Mouse (Mus musculus) heart, adult 10 weeks (tissue): ENCODE data around the gene Mpig6b. TPM values are rescaled to one million over a fixed set of nuclear protein-coding genes. Genes with fewer than 3 reads are reported as not detected.

Experiments
- polyA plus RNA-seq: library from polyadenylated mRNA; stranded (reverse); fragments of 350-450 nt; fragmentation: Illumina TruSeq; extraction: RNeasy Lipid Tissue Mini Kit (QIAGEN cat#74804); gene quantifications from one replicate; pipeline ENCODE4 v1.2.3, GENCODE M21; 2014; ENCODE audit warnings: low read depth, low replicate concordance

Gene Mpig6b
- polyA plus RNA-seq: not detected

GRCm38 (mm10) chr17:35066084-35066483, at the start of gene Mpig6b:
TSS of gene Mpig6b (minus strand) at chr17:35066184.

DNA sequence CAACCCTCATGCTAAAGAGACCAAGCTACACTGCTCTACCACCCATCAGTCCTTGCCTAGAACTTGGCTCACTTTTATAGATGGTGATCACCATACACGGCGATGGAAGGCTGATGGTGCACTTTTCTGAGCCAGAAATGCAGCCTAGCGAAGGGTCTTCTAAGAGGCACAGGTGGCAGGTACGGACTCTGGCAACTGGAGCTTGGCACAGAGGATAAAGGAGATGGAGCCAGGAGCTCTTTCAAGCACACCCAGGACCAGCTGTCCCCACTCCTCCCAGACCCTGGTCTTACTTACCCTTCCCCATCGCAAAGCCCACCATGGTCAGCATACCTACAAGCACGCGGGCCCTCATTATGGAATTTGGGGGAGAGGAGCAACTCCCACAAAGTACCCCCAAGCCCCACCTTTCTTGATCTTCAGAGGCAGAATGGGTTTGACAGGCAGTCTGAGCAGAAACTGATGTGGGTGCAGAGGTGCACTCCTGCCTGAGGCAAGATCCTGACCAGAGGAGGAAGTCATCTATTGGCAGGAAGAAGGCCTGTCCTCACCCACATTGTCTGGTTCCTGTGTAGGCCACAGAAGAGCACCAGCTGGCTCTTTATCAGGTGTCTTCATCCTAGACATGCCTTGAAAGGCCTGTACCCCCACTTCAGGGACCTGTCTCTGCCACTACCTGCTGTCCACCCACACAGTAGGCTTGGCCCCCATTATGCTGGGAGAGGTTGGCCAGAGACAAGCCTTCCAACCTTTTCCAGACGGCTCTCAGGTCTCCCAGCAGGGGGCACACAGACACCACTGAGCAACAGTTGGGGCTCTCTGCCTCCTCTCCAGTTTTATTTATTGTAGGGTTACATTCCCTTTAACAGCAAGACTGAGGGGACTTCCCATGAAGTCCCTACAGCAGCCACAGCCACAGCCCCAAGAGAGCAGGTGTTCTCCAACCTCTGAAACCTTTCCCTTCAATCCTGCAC, 49.3 kb upstream of the Mpig6b start, which contains the start of gene Ly6g5b:
Gene Ly6g5b, minus strand, starts transcription at position 383 of the 974 bp plus-strand sequence.

GRCm38 (mm10) chr17:35108097-35108496, 42.1 kb upstream of the Mpig6b start, which contains the start of gene Ly6g5c:
TSS of gene Ly6g5c (plus strand) at chr17:35108279.

GRCm38 (mm10) chr17:35088825-35089644, 23.1 kb upstream of the Mpig6b start, which contains the start of gene Abhd16a:
TSS of gene Abhd16a (plus strand) at chr17:35089263.

DNA sequence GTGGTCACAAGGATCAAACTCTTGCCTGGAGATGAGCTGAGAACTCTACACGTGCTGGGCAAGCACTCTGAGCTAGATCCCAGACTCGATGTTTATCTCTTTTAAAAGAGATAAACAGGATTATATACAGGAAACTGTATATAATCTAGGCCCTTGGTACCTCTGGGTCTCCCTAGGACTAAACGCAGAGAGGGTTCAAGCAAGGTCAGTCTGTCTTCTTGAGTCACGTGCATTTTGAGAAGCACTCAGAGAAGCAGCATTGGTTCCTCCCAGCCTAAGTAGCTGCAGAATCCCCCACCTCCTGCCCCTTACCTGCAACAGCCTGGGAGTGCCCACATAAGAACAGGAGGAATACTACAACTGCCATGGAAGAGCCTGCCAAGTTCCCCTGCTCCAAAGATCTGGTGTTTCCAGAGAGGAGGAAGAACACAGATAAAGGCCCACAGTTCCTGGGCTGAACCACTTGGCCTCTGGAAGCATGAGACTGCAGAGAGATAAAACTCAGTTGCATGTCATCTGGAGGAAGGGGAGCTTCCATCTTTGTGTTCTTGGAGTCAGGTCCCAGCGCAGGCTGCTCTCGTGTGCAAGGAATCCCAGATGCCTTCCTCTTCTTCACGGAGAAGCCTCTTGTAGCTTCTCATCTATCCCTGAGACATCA, 19.4 kb upstream of the Mpig6b start, which contains the start of gene Ly6g6f:
Gene Ly6g6f, minus strand, starts transcription at position 403 of the 658 bp plus-strand sequence.

GRCm38 (mm10) chr17:35077786-35078233, 11.8 kb upstream of the Mpig6b start, which contains the start of gene Ly6g6d:
TSS of gene Ly6g6d (minus strand) at chr17:35078065.

GRCm38 (mm10) chr17:35076507-35077176, 10.7 kb upstream of the Mpig6b start, which contains the start of gene Ly6g6e:
TSS of gene Ly6g6e (plus strand) at chr17:35076902.

GRCm38 (mm10) chr17:35064951-35065947, 735 bp downstream of the Mpig6b start, which contains the start of gene Ly6g6c:
TSS of gene Ly6g6c (plus strand) at chr17:35065388.

DNA sequence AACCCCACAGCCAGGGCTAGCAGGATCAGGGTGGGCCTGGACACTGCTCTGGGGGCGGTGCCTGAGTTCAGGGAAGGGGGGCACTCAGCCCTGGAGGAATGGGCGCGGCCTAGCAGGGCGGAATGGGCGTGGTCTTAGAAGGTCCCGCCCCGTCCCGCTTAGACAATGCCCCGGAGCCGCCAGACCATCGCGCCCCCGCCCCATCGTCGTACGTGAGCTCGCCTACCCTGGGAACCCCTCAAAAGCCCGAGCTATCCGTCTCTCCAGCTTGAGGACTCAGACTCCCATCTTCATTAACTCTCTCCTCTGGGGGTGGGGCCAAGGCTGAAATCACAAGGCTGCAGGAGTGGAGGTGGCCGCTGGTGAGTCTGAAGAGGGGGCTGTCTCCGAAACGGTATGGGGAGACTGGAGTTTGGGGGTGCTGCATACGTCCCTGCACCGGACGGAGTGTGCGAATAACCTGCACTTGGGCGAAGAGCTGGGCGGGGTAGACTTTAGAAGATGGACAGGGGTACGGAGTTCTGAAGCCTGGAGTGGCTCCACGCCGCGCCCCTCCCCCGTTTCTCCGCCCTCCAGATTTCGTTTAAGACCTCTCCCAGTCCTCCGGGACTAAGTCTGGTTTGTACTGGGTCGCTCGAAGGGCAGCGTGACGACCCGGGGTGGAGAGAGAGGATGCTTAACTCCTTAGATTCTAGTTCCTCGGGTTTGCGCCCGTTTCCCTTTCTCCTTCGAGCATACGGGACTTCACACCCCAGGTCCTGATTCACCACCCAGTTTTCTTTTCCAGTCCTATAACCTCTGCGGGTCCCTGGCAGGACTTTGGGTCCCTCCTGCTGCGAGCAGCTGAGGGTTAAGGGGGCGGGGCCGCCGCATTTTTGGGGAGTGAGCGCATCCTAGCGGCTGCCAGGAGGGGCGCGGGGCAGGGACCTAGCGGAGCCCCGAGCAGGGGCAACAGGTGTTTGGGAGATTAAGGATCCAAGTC, 6.8 kb downstream of the Mpig6b start, which contains the start of gene Ddah2:
Gene Ddah2, plus strand, starts transcription at position 125 of the 982 bp plus-strand sequence.

GRCm38 (mm10) chr17:35049561-35050016, 16.4 kb downstream of the Mpig6b start, which contains the start of gene Clic1:
TSS of gene Clic1 (plus strand) at chr17:35049966.

GRCm38 (mm10) chr17:35046681-35047455, 19.1 kb downstream of the Mpig6b start, which contains the start of gene Msh5:
TSS of gene Msh5 (minus strand) at chr17:35046745.

GRCm38 (mm10) chr17:35027277-35028068, 38.5 kb downstream of the Mpig6b start, which contains the start of gene Sapcd1:
TSS of gene Sapcd1 (minus strand) at chr17:35028016.

DNA sequence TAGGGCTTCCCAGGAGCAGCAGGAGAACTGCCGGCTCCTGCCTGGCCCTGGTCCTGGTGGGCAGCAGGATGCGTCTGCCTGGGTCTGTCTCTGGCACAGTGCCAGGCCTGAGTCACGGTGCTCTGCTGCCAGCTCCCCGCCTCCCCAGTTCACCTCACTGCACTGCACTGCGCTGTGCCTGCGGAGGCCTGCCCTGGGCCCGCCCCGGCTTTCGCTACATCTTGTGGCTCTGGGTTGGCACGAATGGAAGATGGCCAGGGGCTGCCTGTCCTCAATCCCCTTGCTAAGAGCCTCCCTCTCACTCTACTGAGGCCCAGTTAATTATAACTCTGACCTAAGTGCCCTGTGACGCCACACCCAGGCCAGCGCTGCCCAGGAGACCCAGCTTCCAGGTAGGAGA, 49.6 kb downstream of the Mpig6b start, which contains the start of gene Vwa7:
Gene Vwa7, plus strand, starts transcription at position 204 of the 400 bp plus-strand sequence.

